Mouse (Mus musculus): Measurements from ENCODE around the gene Snd1.

GRCm38 (mm10) chr6:28459221-28459668 is 15.7 kb upstream of the Snd1 start:
- no peak for TF ChIP-seq CTCF (IDR thresholded peaks at IDR 0.05; ENCODE audit: extremely low read depth, insufficient read depth, low read length)
- TF ChIP-seq POLR2A (IDR thresholded peaks at IDR 0.05; ENCODE audit: extremely low read depth, insufficient read depth, low read length) = no peak
